Mouse (Mus musculus): ENCODE results near the gene Arl5c.

DNA sequence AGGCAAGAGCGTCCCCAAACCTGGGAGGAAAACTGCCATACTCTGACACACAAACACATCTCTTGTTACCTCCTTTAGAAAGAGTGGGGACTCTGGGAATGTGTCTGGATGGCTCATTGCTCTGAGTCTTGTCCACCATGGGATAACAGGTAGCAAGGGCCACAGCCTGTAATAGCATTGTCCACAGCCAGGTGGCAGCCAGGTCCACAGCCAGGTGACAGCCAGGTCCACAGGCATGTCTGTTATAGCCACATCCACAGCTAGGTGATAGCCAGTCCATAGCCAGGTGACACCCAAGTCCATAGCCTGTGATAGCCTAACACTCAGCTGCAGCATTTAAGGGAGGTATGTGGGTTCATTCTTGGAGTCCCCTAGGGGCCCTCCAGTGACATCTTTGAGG, 35.1 kb downstream of the Arl5c start:
- TF ChIP-seq CTCF (IDR thresholded peaks at IDR 0.05; ENCODE audit: extremely low read depth, insufficient read length, insufficient replicate concordance, low read depth, low read length) (peak; percentile 41; the same call in 1 of the 2 replicates), POLR2A (IDR thresholded peaks at IDR 0.05; ENCODE audit: low read depth, low read length) (no peak)
